Mouse (Mus musculus) ES-Bruce4 (cell line): ENCODE measurements around the gene Scgn. TPM values are rescaled to one million over a fixed set of nuclear protein-coding genes. Genes with fewer than 3 reads are reported as not detected.

Experiments
- H3K27ac ChIP-seq: 2 replicates; pipeline ENCODE4 v1.5.1; 2012; ENCODE audit warnings: low read length, inconsistent platforms; ENCODE audit not compliant: insufficient read depth
- H3K27me3 ChIP-seq: 2 replicates; pipeline ENCODE4 v1.6.1; 2012; ENCODE audit warnings: mild to moderate bottlenecking, low read length, inconsistent platforms; ENCODE audit not compliant: control insufficient read depth, poor library complexity, insufficient read depth, severe bottlenecking
- H3K36me3 ChIP-seq: 2 replicates; pipeline ENCODE4 v1.6.1; 2012; ENCODE audit warnings: inconsistent platforms, mild to moderate bottlenecking, low read length, moderate library complexity; ENCODE audit not compliant: control insufficient read depth, poor library complexity, insufficient read depth, severe bottlenecking
- H3K4me1 ChIP-seq: one replicate; pipeline ENCODE4 v1.8.1; 2011; ENCODE audit warnings: low read length; ENCODE audit not compliant: control insufficient read depth, insufficient read depth
- H3K4me3 ChIP-seq: 2 replicates; pipeline ENCODE4 v1.5.1; 2011; ENCODE audit warnings: low read depth, mild to moderate bottlenecking, low read length
- H3K9ac ChIP-seq: 2 replicates; pipeline ENCODE4 v1.6.1; 2012; ENCODE audit warnings: low read depth, mild to moderate bottlenecking, inconsistent platforms; ENCODE audit not compliant: poor library complexity, severe bottlenecking
- H3K9me3 ChIP-seq: replicated peaks from 2 replicates; pipeline ENCODE4 v1.6.1; 2012; ENCODE audit warnings: mild to moderate bottlenecking, low read length, inconsistent platforms; ENCODE audit not compliant: control insufficient read depth, poor library complexity, insufficient read depth, severe bottlenecking
- CTCF ChIP-seq: IDR thresholded peaks from one replicate; pipeline ENCODE4 v1.8.1; 2011; ENCODE audit warnings: low read depth, low read length
- EP300 ChIP-seq: IDR thresholded peaks from 2 replicates; pipeline ENCODE4 v1.6.1; 2011; ENCODE audit warnings: low read depth, low read length; ENCODE audit not compliant: insufficient read depth
- POLR2A ChIP-seq: IDR thresholded peaks from one replicate; pipeline ENCODE4 v1.8.1; 2011; ENCODE audit warnings: low read length; ENCODE audit not compliant: insufficient read depth
- polyA plus RNA-seq: library from polyadenylated mRNA; stranded (reverse); fragments of >200 nt; gene quantifications from 2 replicates; pipeline ENCODE4 v1.2.4, GENCODE M21; 2011; ENCODE audit warnings: low read depth; ENCODE audit not compliant: missing spikeins, insufficient read depth, insufficient read length

Gene Scgn
- polyA plus RNA-seq, 1 experiment = not detected

DNA sequence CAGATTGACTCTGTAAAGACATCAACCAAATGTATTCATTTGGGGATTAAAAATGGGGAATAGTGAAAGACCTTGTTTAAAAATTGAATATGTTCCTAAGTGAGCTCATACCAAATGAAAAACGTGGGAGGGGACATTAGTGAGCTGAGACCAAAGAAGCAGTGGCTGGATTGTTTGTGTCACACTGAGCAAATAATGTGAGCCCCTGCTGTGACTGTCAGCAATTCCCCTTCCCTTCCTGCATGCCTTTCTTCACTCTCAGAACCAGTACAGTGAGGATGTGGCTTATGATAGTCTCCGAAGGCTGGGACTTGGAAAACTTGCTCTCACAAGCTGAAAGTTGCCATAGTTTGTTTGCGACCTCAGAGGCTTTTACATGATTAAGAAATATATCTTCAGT, 5.9 kb downstream of the Scgn start:
- Histone ChIP-seq H3K4me3 (no peak overlapping the region), H3K27me3 (peaks cover 2% of the 10 kb centered on the region), H3K9me3 (no peaks in the 10 kb centered on the region), H3K4me1 (no peaks in the 10 kb centered on the region), H3K36me3 (no peaks in the 10 kb centered on the region), H3K9ac (no peak overlapping the region), H3K27ac (no peak overlapping the region)
- no peak for TF ChIP-seq CTCF
- TF ChIP-seq POLR2A = no peak
- TF ChIP-seq EP300 = no peak

DNA sequence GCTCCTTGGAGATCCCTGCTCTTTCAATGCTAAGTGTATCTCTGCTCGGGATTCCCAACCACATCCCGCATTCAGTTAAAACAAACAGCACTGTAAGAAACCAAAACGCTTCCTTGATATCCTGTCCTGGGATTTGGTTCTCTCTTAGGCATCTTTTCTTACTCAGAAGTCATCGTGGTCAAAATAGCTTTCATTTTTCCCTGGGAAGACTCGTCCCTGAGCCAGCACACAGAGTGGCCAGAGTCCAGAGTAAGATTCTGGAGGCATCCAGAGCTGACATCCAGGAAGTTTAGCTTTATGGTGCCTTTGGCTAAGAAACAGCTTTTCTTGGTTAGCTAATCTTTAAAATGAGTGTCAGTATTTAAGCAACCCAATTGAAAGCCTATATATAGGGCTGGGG, 18.7 kb downstream of the Scgn start:
- no peak overlapping the region for H3K27ac ChIP-seq
- no peak for TF ChIP-seq POLR2A
- no peak for TF ChIP-seq CTCF
- no peak for TF ChIP-seq EP300

DNA sequence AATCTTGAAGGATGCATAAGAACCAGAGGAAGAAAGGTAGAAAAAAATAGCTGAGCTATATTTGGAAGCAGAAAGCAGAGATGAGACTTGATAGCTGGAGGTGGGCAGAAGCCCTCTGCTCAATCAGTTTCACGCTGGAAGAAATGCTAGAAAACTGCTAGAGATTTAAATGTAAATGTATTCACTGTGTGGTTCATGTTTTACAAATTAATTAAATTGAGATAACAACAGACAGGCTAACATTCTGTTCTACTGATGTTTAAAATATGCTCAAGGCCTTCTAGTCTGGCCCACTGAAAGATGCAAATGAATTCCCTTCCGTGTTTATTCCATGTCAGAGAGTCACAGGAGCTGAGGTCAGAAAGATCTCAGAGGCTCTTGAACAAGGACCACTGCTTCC, 19.1 kb downstream of the Scgn start:
- TF ChIP-seq POLR2A = no peak
- no peak for TF ChIP-seq EP300
- no peak for TF ChIP-seq CTCF
- H3K27ac ChIP-seq = no peak overlapping the region
- no peaks in the 10 kb centered on the region; the same call in 1 of the 2 replicates for H3K27me3 ChIP-seq

More for the DNA sequence above, 18.7 kb downstream of the Scgn start:
- Histone ChIP-seq H3K36me3 (no peaks in the 10 kb centered on the region), H3K4me1 (no peaks in the 10 kb centered on the region), H3K9ac (no peak overlapping the region), H3K4me3 (no peak overlapping the region), H3K9me3 (no peaks in the 10 kb centered on the region), H3K27me3 (no peaks in the 10 kb centered on the region; the same call in 1 of the 2 replicates)

DNA sequence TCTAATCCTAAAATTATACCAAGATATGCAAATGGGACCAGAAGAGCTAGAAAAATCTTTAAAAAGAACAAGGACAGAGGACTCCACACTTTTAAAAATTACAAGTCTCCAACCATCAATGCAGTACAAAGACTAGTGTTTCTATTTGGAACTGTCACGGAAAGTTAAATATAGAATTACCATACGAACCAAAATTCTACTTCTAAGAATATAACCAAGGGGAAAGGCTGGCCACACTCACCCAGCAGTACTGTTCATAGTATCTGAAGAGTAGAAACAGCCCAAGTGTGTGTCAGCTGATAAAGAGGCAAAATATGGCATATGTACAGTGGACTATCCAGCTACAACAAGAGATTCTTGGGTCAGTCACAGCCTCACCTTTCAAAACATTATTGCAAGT, 26.1 kb downstream of the Scgn start:
- no peaks in the 10 kb centered on the region for H3K4me1 ChIP-seq
- no peaks in the 10 kb centered on the region for H3K9me3 ChIP-seq
- TF ChIP-seq EP300 (no peak), CTCF (no peak), POLR2A (no peak)

More for the DNA sequence above, 19.1 kb downstream of the Scgn start:
- H3K9ac ChIP-seq = no peak overlapping the region
- H3K4me3 ChIP-seq = no peak overlapping the region
- H3K9me3 ChIP-seq = no peaks in the 10 kb centered on the region
- H3K4me1 ChIP-seq = no peaks in the 10 kb centered on the region
- H3K36me3 ChIP-seq = no peaks in the 10 kb centered on the region

DNA sequence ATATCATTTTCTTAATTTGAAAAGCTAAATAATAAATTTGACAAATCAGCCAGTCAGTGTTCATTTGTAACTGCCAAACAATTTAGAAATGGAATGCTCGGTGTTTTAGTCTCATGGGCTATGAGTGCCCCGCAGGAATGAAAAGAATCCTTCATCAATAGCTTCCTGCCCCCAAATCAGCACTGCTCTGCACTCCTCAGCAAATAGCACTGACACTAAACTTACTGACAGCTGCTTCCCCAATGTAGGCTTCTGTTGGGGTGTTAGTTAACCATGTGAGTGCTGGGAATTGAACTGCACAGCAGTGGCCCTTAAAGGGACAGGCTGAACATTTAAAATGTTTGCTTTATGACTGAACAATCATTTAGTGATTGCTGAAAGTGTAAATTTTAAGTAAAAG, 31.2 kb downstream of the Scgn start:
- Histone ChIP-seq H3K4me3 (no peak overlapping the region), H3K4me1 (no peaks in the 10 kb centered on the region), H3K27me3 (no peaks in the 10 kb centered on the region), H3K27ac (no peak overlapping the region), H3K36me3 (no peaks in the 10 kb centered on the region), H3K9ac (no peak overlapping the region), H3K9me3 (no peaks in the 10 kb centered on the region)
- TF ChIP-seq EP300 = no peak
- no peak for TF ChIP-seq POLR2A

More for the DNA sequence above, 26.1 kb downstream of the Scgn start:
- Histone ChIP-seq H3K9ac (no peak overlapping the region), H3K27me3 (no peaks in the 10 kb centered on the region), H3K36me3 (no peaks in the 10 kb centered on the region), H3K4me3 (no peak overlapping the region), H3K27ac (no peak overlapping the region)

DNA sequence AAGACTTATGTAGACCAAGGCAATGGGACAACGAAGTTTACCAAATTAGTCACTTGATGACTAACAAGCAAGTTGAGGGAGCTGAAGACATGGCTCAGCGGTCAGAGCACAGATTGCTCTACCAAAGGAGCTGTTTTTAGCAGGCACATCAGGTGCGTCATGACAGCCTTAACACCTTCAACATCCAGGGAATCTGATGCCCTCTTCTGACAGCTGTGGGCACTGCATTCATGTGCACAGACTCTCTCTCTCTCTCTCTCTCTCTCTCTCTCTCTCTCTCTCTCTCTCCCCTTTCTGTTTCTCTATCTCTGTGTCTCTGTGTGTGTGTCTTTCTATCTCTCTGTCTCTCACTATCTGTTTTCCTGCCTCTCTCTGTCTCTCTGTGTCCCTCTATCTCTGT, 40.1 kb downstream of the Scgn start:
- peak; percentile 18 for TF ChIP-seq CTCF
- TF ChIP-seq POLR2A = no peak
- TF ChIP-seq EP300 = no peak
- H3K36me3 ChIP-seq = no peaks in the 10 kb centered on the region

More for the DNA sequence above, 40.1 kb downstream of the Scgn start:
- no peaks in the 10 kb centered on the region for H3K4me1 ChIP-seq
- no peaks in the 10 kb centered on the region for H3K27me3 ChIP-seq
- no peak overlapping the region for H3K4me3 ChIP-seq
- no peaks in the 10 kb centered on the region for H3K9me3 ChIP-seq
- H3K9ac ChIP-seq = no peak overlapping the region
- H3K27ac ChIP-seq = no peak overlapping the region
